Mouse (Mus musculus) lung, postnatal 0 days (tissue): ENCODE data around the gene Dlg2.

Experiments used
- CTCF ChIP-seq: IDR thresholded peaks from 2 replicates; pipeline ENCODE4 v1.5.1; 2016; ENCODE audit warnings: antibody characterized with exemption, mild to moderate bottlenecking
- EP300 ChIP-seq: IDR thresholded peaks from 2 replicates; pipeline ENCODE4 v1.6.1; 2016; ENCODE audit warnings: antibody characterized with exemption, mild to moderate bottlenecking, control low read depth

- TF ChIP-seq CTCF = no peak
- TF ChIP-seq EP300 = no peak
Observed at GRCm38 (mm10) chr7:91296127-91296526, 819.7 kb downstream of the Dlg2 start.
